Mouse (Mus musculus): Measurements from ENCODE around the gene Klf13. TPM values are rescaled to one million over a fixed set of nuclear protein-coding genes. Genes with fewer than 3 reads are reported as not detected.

The Klf13 gene
- total and polyA plus RNA-seq, 3 experiments: 1.7 to 9.7 (median 3.7) TPM

GRCm38 (mm10) chr7:63914891-63915290 is 23.8 kb downstream of the Klf13 start:
- peaks cover 43 to 78% of the 10 kb centered on the region in 2 experiments for H3K4me1 ChIP-seq (ENCODE audit: control insufficient read depth in 1 of 2, insufficient read depth in 2 of 2)
- H3K9ac ChIP-seq (ENCODE audit: insufficient read depth, low read depth): no peak overlapping the region
- dilution Hi-C loops (cut with MboI; ENCODE audit: extremely low pct_ligation_motif_present, extremely low pct_unique_long_range_greater_than_20kb, low sequenced_read_pairs): no loop called here
- peaks cover under 1% of the 10 kb centered on the region; the same call in 1 of the 2 replicates for H3K79me2 ChIP-seq (replicated peaks; ENCODE audit: control insufficient read depth, extremely low read depth, insufficient read depth, poor library complexity, severe bottlenecking)
- H3K4me3 ChIP-seq (replicated peaks in 1 of 3; ENCODE audit: low read depth in 2 of 3, low read length in 2 of 3, poor library complexity in 1 of 3): no peak overlapping the region
- in situ Hi-C loops (cut with MboI; ENCODE audit: low pct_ligation_motif_present, low pct_unique_long_range_greater_than_20kb, low sequenced_read_pairs): no loop called here
- H3K36me3 ChIP-seq (replicated peaks in 1 of 2; ENCODE audit: control insufficient read depth in 1 of 2, insufficient read depth in 1 of 2, low read length in 1 of 2): peaks cover 0 to 10% of the 10 kb centered on the region in 2 experiments
- H3K4me2 ChIP-seq (ENCODE audit: insufficient read depth, low read depth, poor library complexity, severe bottlenecking): no peak overlapping the region
- no peaks in the 10 kb centered on the region for H3K27me3 ChIP-seq (replicated peaks)
- no peak overlapping the region for H3K27ac ChIP-seq (ENCODE audit: insufficient read depth, low read depth)
- TF ChIP-seq ETS1 (conservative IDR thresholded peaks at IDR 0.05; ENCODE audit: low read depth, low read length) (no peak), ZMIZ1 (IDR thresholded peaks at IDR 0.05; ENCODE audit: low read depth, low read length) (no peak), ZNF384 (IDR thresholded peaks at IDR 0.05; ENCODE audit: low read depth, low read length) (no peak), CHD1 (IDR thresholded peaks at IDR 0.05; ENCODE audit: low read depth, low read length) (no peak)
- H3K9me3 ChIP-seq (replicated peaks; ENCODE audit: low read length): no peaks in the 10 kb centered on the region
- DNase-seq (ENCODE audit: extremely low read depth): no peak

- Histone ChIP-seq H3K4me2 (ENCODE audit: insufficient read depth, low read depth, poor library complexity, severe bottlenecking) (no peak overlapping the region), H3K9me3 (replicated peaks; ENCODE audit: low read length) (no peaks in the 10 kb centered on the region), H3K27ac (ENCODE audit: insufficient read depth, low read depth) (no peak overlapping the region), H3K4me1 (ENCODE audit: control insufficient read depth in 1 of 2, insufficient read depth in 2 of 2) (peaks cover 40 to 74% of the 10 kb centered on the region in 2 experiments), H3K9ac (ENCODE audit: insufficient read depth, low read depth) (no peak overlapping the region), H3K79me2 (replicated peaks; ENCODE audit: control insufficient read depth, extremely low read depth, insufficient read depth, poor library complexity, severe bottlenecking) (peaks cover 4% of the 10 kb centered on the region), H3K36me3 (replicated peaks in 1 of 2; ENCODE audit: control insufficient read depth in 1 of 2, insufficient read depth in 1 of 2, low read length in 1 of 2) (peaks cover 0 to 6% of the 10 kb centered on the region in 2 experiments), H3K4me3 (replicated peaks in 1 of 3; ENCODE audit: low read depth in 2 of 3, low read length in 2 of 3, poor library complexity in 1 of 3) (no peak overlapping the region), H3K27me3 (replicated peaks) (no peaks in the 10 kb centered on the region)
- in situ Hi-C loops (cut with MboI; ENCODE audit: low pct_ligation_motif_present, low pct_unique_long_range_greater_than_20kb, low sequenced_read_pairs): no loop called here
- TF ChIP-seq CHD1 (IDR thresholded peaks at IDR 0.05; ENCODE audit: low read depth, low read length): no peak
- no peak for TF ChIP-seq ELF1 (IDR thresholded peaks at IDR 0.05; ENCODE audit: low read depth, low read length)
- 0 out of 2 replicates have a peak, but pooled peaks have one; percentile 23 for TF ChIP-seq SIN3A (IDR thresholded peaks at IDR 0.05; ENCODE audit: low read length)
- no peak for TF ChIP-seq IRF4 (IDR thresholded peaks at IDR 0.05; ENCODE audit: low read depth, low read length)
- no peak for TF ChIP-seq BHLHE40 (IDR thresholded peaks at IDR 0.05; ENCODE audit: low read depth, low read length)
- TF ChIP-seq ETS1 (conservative IDR thresholded peaks at IDR 0.05; ENCODE audit: low read depth, low read length): no peak
- TF ChIP-seq ZKSCAN1 (IDR thresholded peaks at IDR 0.05; ENCODE audit: borderline replicate concordance, low read depth, low read length): no peak
- no peak for TF ChIP-seq MYC (IDR thresholded peaks at IDR 0.05; ENCODE audit: low read depth, low read length)
- no peak for TF ChIP-seq USF2 (conservative IDR thresholded peaks at IDR 0.05; ENCODE audit: low read depth, low read length)
- dilution Hi-C loops (cut with MboI; ENCODE audit: extremely low pct_ligation_motif_present, extremely low pct_unique_long_range_greater_than_20kb, low sequenced_read_pairs): no loop called here
- no peak for DNase-seq (ENCODE audit: extremely low read depth)
Measured at GRCm38 (mm10) chr7:63913724-63914692, 24.7 kb downstream of the Klf13 start.

Data from CH12.LX (cell line).